9 mouse cellular contexts compared by ENCODE assay signal in the genomic region with DNA sequence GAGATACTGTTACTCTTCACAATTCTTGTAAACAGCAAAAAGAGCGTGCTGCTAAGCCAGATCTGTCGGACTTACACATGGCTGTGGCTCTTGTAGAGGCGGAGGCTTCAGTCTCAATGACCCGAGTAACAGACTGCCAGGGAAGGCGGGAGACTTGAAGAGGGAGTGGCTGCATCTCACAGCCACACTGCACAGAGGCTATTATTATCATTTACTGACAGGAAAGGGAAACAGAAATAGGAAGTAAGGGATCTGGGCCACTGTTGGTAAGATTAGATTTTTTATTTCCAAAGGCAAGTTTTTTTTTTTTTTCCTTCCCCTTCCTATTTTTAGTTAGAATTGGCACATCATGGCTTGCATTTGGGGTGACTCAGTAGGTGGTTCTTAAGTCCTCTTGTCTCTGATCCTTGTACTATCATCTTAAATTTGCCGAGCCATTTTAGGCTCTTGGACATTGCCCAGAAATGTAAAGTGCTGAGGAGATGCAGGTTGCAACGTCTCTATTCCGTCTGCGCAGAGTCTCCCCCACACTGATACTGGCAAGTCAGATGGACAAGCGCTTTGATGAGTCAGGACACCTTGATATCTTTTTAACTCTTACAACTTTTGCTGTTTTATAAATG. TPM values are rescaled to one million over a fixed set of nuclear protein-coding genes. Genes with fewer than 3 reads are reported as not detected.
DNase-seq lines count a peak whose midpoint lies in the region; ATAC-seq and TF ChIP-seq lines count a peak whose summit lies in the region.
"Had no signal": no experiment of that assay in that cellular context is flagged by ENCODE, and none has a peak within 500 bp of the region (broad histone marks: within the 10 kb centered on the region; RNA-seq: fewer than 3 reads in every experiment).

No protein-coding gene starts in this region.

- no peak overlapping the region for H3K4me3 ChIP-seq in G1E (ENCODE audit: low read depth, low read length)
- H3K4me3 ChIP-seq in heart, embryonic 16.5 days (ENCODE audit: low read length): peak overlapping the region; percentile 23; the same call in 1 of the 2 replicates
- peak overlapping the region; percentile 31 for H3K4me3 ChIP-seq in liver, embryonic 16.5 days (ENCODE audit: low read depth, low read length)

- H3K27me3 ChIP-seq in G1E (ENCODE audit: insufficient read depth, low read length): no peaks in the 10 kb centered on the region
- H3K27me3 ChIP-seq in heart, embryonic 16.5 days (ENCODE audit: control insufficient read depth, insufficient read depth, low read length): no peaks in the 10 kb centered on the region
- no peaks in the 10 kb centered on the region for H3K27me3 ChIP-seq in liver, embryonic 16.5 days (ENCODE audit: control insufficient read depth, insufficient read depth, low read depth, low read length)
- H3K27me3 ChIP-seq: CH12.LX had no signal

- no peaks in the 10 kb centered on the region for H3K36me3 ChIP-seq in G1E (replicated peaks)
- H3K36me3 ChIP-seq in heart, embryonic 16.5 days (ENCODE audit: control insufficient read depth, insufficient read depth): no peaks in the 10 kb centered on the region
- H3K36me3 ChIP-seq in liver, embryonic 16.5 days (ENCODE audit: control insufficient read depth, insufficient read depth): no peaks in the 10 kb centered on the region

- DNase-seq in frontal cortex, adult 2 months (ENCODE audit: extremely low spot score in 1 of 2, low spot score in 1 of 2): peak; percentile 37 to 46
- no peak for DNase-seq in frontal cortex, postnatal 25 days (ENCODE audit: low spot score in 2 of 2)
- DNase-seq in G1E (ENCODE audit: low spot score): no peak
- no peak for DNase-seq in thymus, postnatal 36 days
- no peak for DNase-seq in cerebellum, adult 9-11 months

- no peak overlapping the region for H3K27ac ChIP-seq in heart, embryonic 16.5 days (ENCODE audit: low read length)
- no peak overlapping the region for H3K27ac ChIP-seq in liver, embryonic 16.5 days (ENCODE audit: low read length)

- H3K9ac ChIP-seq in heart, embryonic 16.5 days (ENCODE audit: low read length): no peak overlapping the region
- H3K9ac ChIP-seq in liver, embryonic 16.5 days (ENCODE audit: low read depth, low read length): no peak overlapping the region

- no peak for TF ChIP-seq CTCF in G1E (IDR thresholded peaks at IDR 0.05; ENCODE audit: low read depth, low read length)

- ATAC-seq in G1E (ENCODE audit: extremely low read depth, insufficient number of reproducible peaks, low FRiP score, poor library complexity, severe bottlenecking): peak; percentile 52
- ATAC-seq in heart, embryonic 16.5 days (replicated peaks; ENCODE audit: extremely low read depth, insufficient read depth, low FRiP score): peak; percentile 49; the same call in 1 of the 2 replicates
- peak; percentile 80 for ATAC-seq in liver, embryonic 16.5 days (ENCODE audit: low read depth)
- ATAC-seq in cerebellum, adult (ENCODE audit: insufficient number of reproducible peaks, low FRiP score, low TSS enrichment): no peak

- peak overlapping the region; percentile 47 for H3K4me2 ChIP-seq in heart, embryonic 16.5 days (ENCODE audit: low read depth, low read length)
- H3K4me2 ChIP-seq in liver, embryonic 16.5 days (ENCODE audit: low read depth, low read length): peak overlapping the region; percentile 38

- H3K9me3 ChIP-seq in G1E (replicated peaks): no peaks in the 10 kb centered on the region
- H3K9me3 ChIP-seq in heart, embryonic 16.5 days (replicated peaks; ENCODE audit: control insufficient read depth, low read length): no peaks in the 10 kb centered on the region
- H3K9me3 ChIP-seq in liver, embryonic 16.5 days (replicated peaks; ENCODE audit: control insufficient read depth, low read length): no peaks in the 10 kb centered on the region

- H3K4me1 ChIP-seq in G1E (ENCODE audit: insufficient read depth, low read depth, low read length): no peaks in the 10 kb centered on the region
- peaks cover 5% of the 10 kb centered on the region for H3K4me1 ChIP-seq in heart, embryonic 16.5 days (ENCODE audit: control insufficient read depth, insufficient read depth, low read length)
- H3K4me1 ChIP-seq in liver, embryonic 16.5 days (ENCODE audit: control insufficient read depth, low read depth, low read length): no peaks in the 10 kb centered on the region

- WGBS in heart, embryonic 16.5 days: 31% methylated on average over 10 of the region's 10 CpGs
- 18% methylated on average over 10 of the region's 10 CpGs for WGBS in liver, embryonic 16.5 days (ENCODE audit: insufficient replicate concordance)

RNA-seq across cellular contexts. Expression of a gene that starts 20.3 kb away (rescaled TPM):
- polyA plus RNA-seq in frontal cortex, adult 2 months (2012; rRNA removed): 26.4 TPM in 2 replicates
- not detected in 2 replicates for total RNA-seq in G1E (2014; fragmentation: Nextera tagmentation)
- 0.12 and 0.22 TPM in 2 replicates for total RNA-seq in G1E (2017)
- not detected in 2 replicates for polyA plus RNA-seq in G1E (2012)
- polyA plus RNA-seq in heart, embryonic 16.5 days (2015; fragmentation: Nextera tagmentation; extraction: Ambion mirVana): 9.3 and 9.4 TPM in 2 replicates
- polyA plus RNA-seq in liver, embryonic 16.5 days (2015; fragmentation: Nextera tagmentation; extraction: Ambion mirVana): 0.89 and 0.95 TPM in 2 replicates

RNA-seq across cellular contexts. Expression of a gene that starts 51.0 kb away (rescaled TPM):
- 49.8 and 54.5 TPM in 2 replicates for polyA plus RNA-seq in frontal cortex, adult 2 months (2012; rRNA removed)
- total RNA-seq in G1E (2014; fragmentation: Nextera tagmentation): 27.8 and 31.4 TPM in 2 replicates
- 41.3 and 49.4 TPM in 2 replicates for total RNA-seq in G1E (2017)
- polyA plus RNA-seq in G1E (2012): 15.4 and 18.3 TPM in 2 replicates
- 36.0 and 36.9 TPM in 2 replicates for polyA plus RNA-seq in heart, embryonic 16.5 days (2015; fragmentation: Nextera tagmentation; extraction: Ambion mirVana)
- 16.7 and 17.9 TPM in 2 replicates for polyA plus RNA-seq in liver, embryonic 16.5 days (2015; fragmentation: Nextera tagmentation; extraction: Ambion mirVana)

Comparison
In these comparisons a context has a peak if more than half of its experiments do, and no peak if none do; other contexts are left out.
1. DNase-seq: peak in frontal cortex, adult 2 months (2 of 2); none in frontal cortex, postnatal 25 days (0 of 2), G1E (single experiment), thymus, postnatal 36 days (0 of 2) and cerebellum, adult 9-11 months (single experiment).